Mouse (Mus musculus) cortical plate, adult 2 months (tissue): Measurements from ENCODE around the gene Dhx34.

ENCODE experiments used
- CTCF ChIP-seq: fragments of 200-500 bp; IDR thresholded peaks from 2 replicates; pipeline ENCODE4 v1.5.1; 2011; ENCODE audit warnings: mild to moderate bottlenecking, control low read depth, low read length; ENCODE audit not compliant: insufficient read depth; ENCODE audit errors: extremely low read depth
- POLR2A ChIP-seq: fragments of 200-500 bp; IDR thresholded peaks from 2 replicates; pipeline ENCODE4 v1.6.1; 2011; ENCODE audit warnings: mild to moderate bottlenecking, low read length, control low read depth; ENCODE audit not compliant: insufficient read depth; ENCODE audit errors: extremely low read depth

GRCm38 (mm10) chr7:16245958-16246357 is 24.1 kb upstream of the Dhx34 start:
- TF ChIP-seq POLR2A = no peak
- no peak for TF ChIP-seq CTCF
